Mouse (Mus musculus) intestine, embryonic 15.5 days (tissue): ENCODE data around the gene Etnk2. TPM values are rescaled to one million over a fixed set of nuclear protein-coding genes. Genes with fewer than 3 reads are reported as not detected.

Experiments
- ATAC-seq: fragments of 200-750 bp; cut with Nextera tagmentation; 2 replicates; pipeline ENCODE4 v1.8.0; 2017; ENCODE audit warnings: moderate TSS enrichment, moderate library complexity
- H3K27ac ChIP-seq: fragments of 300-500 bp; sonication (generic); 2 replicates; pipeline ENCODE4 v1.5.1; 2015; ENCODE audit warnings: mild to moderate bottlenecking, inconsistent platforms
- H3K27me3 ChIP-seq: fragments of 300-500 bp; sonication (generic); replicated peaks from 2 replicates; pipeline ENCODE4 v1.6.1; 2015; ENCODE audit warnings: inconsistent platforms
- H3K36me3 ChIP-seq: fragments of 300-500 bp; sonication (generic); 2 replicates; pipeline ENCODE4 v1.6.1; 2015; ENCODE audit warnings: inconsistent platforms
- H3K4me1 ChIP-seq: fragments of 300-500 bp; sonication (generic); replicated peaks from 2 replicates; pipeline ENCODE4 v1.6.1; 2015; ENCODE audit warnings: inconsistent platforms
- H3K4me2 ChIP-seq: fragments of 300-500 bp; sonication (generic); replicated peaks from 2 replicates; pipeline ENCODE4 v1.6.1; 2015; ENCODE audit warnings: mild to moderate bottlenecking, inconsistent platforms
- H3K4me3 ChIP-seq: fragments of 300-500 bp; sonication (generic); replicated peaks from 2 replicates; pipeline ENCODE4 v1.5.1; 2015; ENCODE audit warnings: inconsistent platforms
- H3K9ac ChIP-seq: fragments of 300-500 bp; sonication (generic); 2 replicates; pipeline ENCODE4 v1.6.1; 2015; ENCODE audit warnings: inconsistent platforms
- H3K9me3 ChIP-seq: fragments of 300-500 bp; sonication (generic); 2 replicates; pipeline ENCODE4 v1.6.1; 2016; ENCODE audit warnings: inconsistent platforms
- WGBS: fragments of 180-500 bp; shearing (Covaris S2); methylation state at CpG from one replicate; pipeline ENCODE4 v1.1.7; 2015; 5-methylcytosine and 5-hydroxymethylcytosine counted together
- polyA plus RNA-seq: library from polyadenylated mRNA; unstranded; fragments of >200 nt; fragmentation: Nextera tagmentation; extraction: Ambion mirVana; gene quantifications from 2 replicates; pipeline ENCODE4 v1.2.1, GENCODE M21; 2015

Etnk2 gene
- polyA plus RNA-seq, 1 experiment from 2014 or later = 3.5 TPM

GRCm38 (mm10) chr1:133375696-133376346 is 12.4 kb downstream of the Etnk2 start:
- Histone ChIP-seq H3K9ac (no peak overlapping the region), H3K9me3 (no peaks in the 10 kb centered on the region), H3K4me2 (0 out of 2 replicates have a peak overlapping the region, but pooled peaks have one; percentile 3), H3K27me3 (no peaks in the 10 kb centered on the region), H3K36me3 (no peaks in the 10 kb centered on the region), H3K4me1 (0 out of 2 replicates have a peak, but pooled peaks cover 20% of the 10 kb centered on the region), H3K4me3 (no peak overlapping the region), H3K27ac (no peak overlapping the region)
- ATAC-seq = peak; percentile 90
- WGBS = 51% methylated on average over 10 of the region's 10 CpGs

- 87% methylated on average over 5 of the region's 5 CpGs for WGBS
- Histone ChIP-seq H3K36me3 (no peaks in the 10 kb centered on the region), H3K4me2 (no peak overlapping the region), H3K27ac (no peak overlapping the region), H3K4me1 (0 out of 2 replicates have a peak, but pooled peaks cover 16% of the 10 kb centered on the region), H3K4me3 (no peak overlapping the region), H3K9ac (no peak overlapping the region), H3K9me3 (no peaks in the 10 kb centered on the region), H3K27me3 (no peaks in the 10 kb centered on the region)
- ATAC-seq = no peak
Measured at GRCm38 (mm10) chr1:133377547-133377946, 14.2 kb downstream of the Etnk2 start.

DNA sequence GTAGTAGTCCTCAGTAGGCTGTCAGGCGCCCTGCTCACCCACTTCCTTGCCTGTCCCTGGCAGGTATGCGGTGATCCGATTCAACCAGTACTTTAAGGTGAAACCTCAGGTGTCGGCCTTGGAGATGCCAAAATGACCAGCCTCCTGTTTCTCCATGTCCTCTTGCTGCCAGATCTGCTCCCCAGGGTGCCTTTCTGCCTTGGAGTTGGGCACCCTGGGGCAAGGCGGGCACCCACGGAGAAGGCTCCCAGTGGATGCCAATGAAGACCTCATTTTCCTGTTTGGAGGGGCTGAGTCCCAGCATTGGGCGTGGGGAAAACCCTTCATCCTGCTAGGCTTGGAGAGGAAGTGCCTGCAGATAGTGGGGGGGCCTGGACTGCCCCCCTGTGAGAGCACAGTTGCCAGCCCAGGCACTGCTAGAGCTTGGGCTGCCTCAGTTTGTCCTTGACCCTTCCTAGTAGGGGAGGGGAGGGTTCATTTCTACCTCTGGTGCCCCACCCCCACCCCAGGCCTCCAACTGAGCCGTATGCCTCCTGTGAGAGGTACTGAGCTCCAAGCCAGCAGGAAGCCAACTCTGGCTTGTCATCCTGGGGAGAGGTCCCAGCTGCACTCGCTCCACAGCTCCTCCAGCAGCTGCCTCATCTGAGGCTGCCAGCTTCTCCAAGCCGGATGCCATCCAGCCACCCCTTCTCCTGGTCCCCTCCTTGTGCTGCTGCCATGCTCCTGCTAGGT is 16.0 kb downstream of the Etnk2 start:
- H3K4me1 ChIP-seq = 0 out of 2 replicates have a peak, but pooled peaks cover 16% of the 10 kb centered on the region
- H3K27ac ChIP-seq = no peak overlapping the region
- no peak overlapping the region for H3K4me2 ChIP-seq
- H3K9ac ChIP-seq = no peak overlapping the region
- no peak for ATAC-seq
- H3K4me3 ChIP-seq = no peak overlapping the region
- H3K9me3 ChIP-seq = no peaks in the 10 kb centered on the region
- H3K27me3 ChIP-seq = no peaks in the 10 kb centered on the region
- H3K36me3 ChIP-seq = peaks cover 7% of the 10 kb centered on the region; the same call in 1 of the 2 replicates
- 63% methylated on average over 10 of the region's 10 CpGs for WGBS

DNA sequence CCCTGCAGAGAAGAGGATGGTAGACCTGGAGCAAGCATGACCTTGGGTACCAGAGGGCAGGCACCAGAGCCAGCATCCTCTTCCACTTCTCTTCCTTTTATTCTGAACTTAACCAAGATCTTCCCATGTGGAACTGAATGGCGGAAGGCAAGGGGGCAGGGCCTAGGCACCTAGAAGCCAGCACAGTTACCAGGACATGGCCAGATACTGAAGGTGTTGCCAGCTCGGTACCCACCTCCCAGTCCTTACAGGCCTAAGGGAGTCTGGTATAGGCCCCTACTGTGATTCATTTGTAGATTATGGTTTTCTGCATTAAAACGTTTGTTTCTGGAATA is 16.6 kb downstream of the Etnk2 start:
- H3K27me3 ChIP-seq = no peaks in the 10 kb centered on the region
- WGBS = 77% methylated on average over 3 of the region's 3 CpGs
- no peak overlapping the region for H3K9ac ChIP-seq
- no peak for ATAC-seq
- H3K4me2 ChIP-seq = no peak overlapping the region
- no peak overlapping the region for H3K27ac ChIP-seq
- no peaks in the 10 kb centered on the region for H3K9me3 ChIP-seq
- no peak overlapping the region for H3K4me3 ChIP-seq
- 0 out of 2 replicates have a peak, but pooled peaks cover 16% of the 10 kb centered on the region for H3K4me1 ChIP-seq
- H3K36me3 ChIP-seq = peaks cover 7% of the 10 kb centered on the region; the same call in 1 of the 2 replicates

- 0 out of 2 replicates have a peak, but pooled peaks cover 16% of the 10 kb centered on the region for H3K4me1 ChIP-seq
- no peak overlapping the region for H3K4me3 ChIP-seq
- no peak overlapping the region for H3K9ac ChIP-seq
- H3K4me2 ChIP-seq = no peak overlapping the region
- ATAC-seq = no peak
- WGBS = 72% methylated on average over 14 of the region's 14 CpGs
- no peaks in the 10 kb centered on the region for H3K27me3 ChIP-seq
- H3K9me3 ChIP-seq = no peaks in the 10 kb centered on the region
- H3K36me3 ChIP-seq = peaks cover 7% of the 10 kb centered on the region; the same call in 1 of the 2 replicates
- no peak overlapping the region for H3K27ac ChIP-seq
Measured at GRCm38 (mm10) chr1:133380347-133381065, 17.1 kb downstream of the Etnk2 start.

GRCm38 (mm10) chr1:133382008-133382407 is 18.6 kb downstream of the Etnk2 start:
- ATAC-seq = peak; percentile 36; the same call in 1 of the 2 replicates
- Histone ChIP-seq H3K4me3 (no peak overlapping the region), H3K4me1 (0 out of 2 replicates have a peak, but pooled peaks cover 16% of the 10 kb centered on the region), H3K27ac (no peak overlapping the region), H3K9ac (no peak overlapping the region), H3K36me3 (peaks cover 12% of the 10 kb centered on the region; the same call in 1 of the 2 replicates), H3K4me2 (no peak overlapping the region), H3K27me3 (no peaks in the 10 kb centered on the region), H3K9me3 (no peaks in the 10 kb centered on the region)
- 5% methylated on average over 9 of the region's 9 CpGs for WGBS

DNA sequence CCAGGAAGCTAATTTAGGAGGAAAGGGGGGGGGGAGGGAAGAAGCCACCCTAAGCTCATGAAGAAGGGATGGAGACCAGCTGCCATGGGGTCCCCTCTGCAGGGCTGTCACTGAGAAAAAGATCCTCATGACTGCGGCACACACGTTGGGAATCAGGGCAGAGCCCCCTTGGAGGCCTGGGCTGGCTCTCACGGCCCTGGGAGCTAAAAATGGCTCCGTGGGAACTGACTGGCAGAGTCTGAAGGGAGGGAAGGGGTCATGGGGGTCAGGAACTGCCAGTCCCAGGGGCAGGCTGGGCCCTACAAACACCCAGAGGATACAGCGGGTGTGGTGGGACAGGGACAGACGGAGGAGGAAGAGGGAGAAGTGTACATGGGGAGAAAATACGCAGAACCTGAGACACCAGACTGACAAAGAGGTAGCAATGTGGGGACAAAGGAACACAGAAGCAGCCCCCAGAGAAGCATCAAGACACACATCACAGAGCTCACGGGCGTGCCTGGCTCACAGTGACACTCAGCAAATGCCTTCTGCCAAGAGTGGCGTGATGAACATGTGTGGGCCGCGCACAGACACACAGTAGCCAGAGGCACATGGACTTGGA is 19.3 kb downstream of the Etnk2 start:
- no peaks in the 10 kb centered on the region for H3K27me3 ChIP-seq
- 0 out of 2 replicates have a peak, but pooled peaks cover 16% of the 10 kb centered on the region for H3K4me1 ChIP-seq
- WGBS = 60% methylated on average over 12 of the region's 12 CpGs
- H3K4me2 ChIP-seq = no peak overlapping the region
- H3K9me3 ChIP-seq = no peaks in the 10 kb centered on the region
- no peak overlapping the region for H3K9ac ChIP-seq
- no peak for ATAC-seq
- no peak overlapping the region for H3K27ac ChIP-seq
- H3K36me3 ChIP-seq = peaks cover 12% of the 10 kb centered on the region; the same call in 1 of the 2 replicates
- H3K4me3 ChIP-seq = no peak overlapping the region

GRCm38 (mm10) chr1:133383157-133383783 is 19.9 kb downstream of the Etnk2 start:
- no peaks in the 10 kb centered on the region for H3K27me3 ChIP-seq
- H3K4me2 ChIP-seq = no peak overlapping the region
- WGBS = 93% methylated on average over 14 of the region's 14 CpGs
- H3K4me1 ChIP-seq = 0 out of 2 replicates have a peak, but pooled peaks cover 16% of the 10 kb centered on the region
- no peak overlapping the region for H3K4me3 ChIP-seq
- H3K36me3 ChIP-seq = peaks cover 16% of the 10 kb centered on the region; the same call in 1 of the 2 replicates
- H3K9ac ChIP-seq = no peak overlapping the region
- no peak for ATAC-seq
- H3K9me3 ChIP-seq = no peaks in the 10 kb centered on the region
- no peak overlapping the region for H3K27ac ChIP-seq

DNA sequence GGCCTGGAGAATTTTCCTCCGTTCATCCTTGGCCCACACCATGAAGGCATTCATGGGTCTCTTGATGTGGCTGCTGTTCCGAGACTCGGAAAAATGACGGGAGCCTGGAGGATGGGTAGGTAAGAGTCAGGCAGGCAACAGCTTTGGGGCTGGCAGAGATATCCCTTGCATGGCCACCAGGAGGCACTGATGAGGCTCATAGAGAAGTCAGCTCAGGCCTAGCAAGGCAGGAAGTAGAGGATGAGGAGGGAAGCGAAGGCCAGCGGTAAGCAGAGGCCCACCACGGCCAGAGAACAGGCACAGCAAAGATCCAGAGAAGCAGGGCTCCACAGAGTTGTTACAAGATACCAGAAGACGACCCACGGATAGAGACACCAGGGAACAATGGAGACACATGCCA is 22.1 kb downstream of the Etnk2 start:
- no peaks in the 10 kb centered on the region for H3K27me3 ChIP-seq
- no peak overlapping the region for H3K27ac ChIP-seq
- H3K4me3 ChIP-seq = no peak overlapping the region
- no peaks in the 10 kb centered on the region for H3K9me3 ChIP-seq
- WGBS = 43% methylated on average over 9 of the region's 9 CpGs
- H3K9ac ChIP-seq = no peak overlapping the region
- peaks cover 25% of the 10 kb centered on the region; the same call in 1 of the 2 replicates for H3K36me3 ChIP-seq
- no peak overlapping the region for H3K4me2 ChIP-seq
- ATAC-seq = no peak
- 0 out of 2 replicates have a peak, but pooled peaks cover 6% of the 10 kb centered on the region for H3K4me1 ChIP-seq

DNA sequence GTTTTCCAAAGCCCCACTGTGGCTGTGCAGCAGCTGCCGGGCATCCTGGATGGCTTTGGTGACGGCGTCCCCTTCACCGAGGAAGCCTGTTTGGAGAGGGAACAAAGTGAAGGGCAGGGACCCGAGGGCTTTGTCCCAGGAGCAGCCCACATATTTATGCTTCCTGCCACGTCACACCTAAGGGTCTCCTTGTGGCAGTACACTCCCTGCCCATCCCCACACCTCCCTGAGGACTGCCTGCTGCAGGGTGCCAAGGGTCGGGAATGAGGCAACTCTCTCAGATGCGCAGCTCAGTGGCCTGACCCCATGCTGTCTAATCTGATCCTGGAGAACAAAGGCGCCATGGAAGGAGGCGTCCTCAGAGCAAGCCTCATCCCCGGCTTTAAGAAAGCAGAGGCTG is 22.8 kb downstream of the Etnk2 start:
- WGBS = 70% methylated on average over 11 of the region's 11 CpGs
- no peak overlapping the region for H3K4me2 ChIP-seq
- no peaks in the 10 kb centered on the region for H3K9me3 ChIP-seq
- H3K27ac ChIP-seq = no peak overlapping the region
- 0 out of 2 replicates have a peak, but pooled peaks cover 6% of the 10 kb centered on the region for H3K4me1 ChIP-seq
- no peaks in the 10 kb centered on the region for H3K27me3 ChIP-seq
- H3K36me3 ChIP-seq = peaks cover 26% of the 10 kb centered on the region; the same call in 1 of the 2 replicates
- no peak for ATAC-seq
- H3K9ac ChIP-seq = no peak overlapping the region
- H3K4me3 ChIP-seq = no peak overlapping the region

- Histone ChIP-seq H3K4me1 (0 out of 2 replicates have a peak, but pooled peaks cover 6% of the 10 kb centered on the region), H3K27ac (no peak overlapping the region), H3K4me2 (no peak overlapping the region), H3K4me3 (no peak overlapping the region), H3K36me3 (peaks cover 31% of the 10 kb centered on the region), H3K9ac (no peak overlapping the region), H3K9me3 (no peaks in the 10 kb centered on the region), H3K27me3 (no peaks in the 10 kb centered on the region)
- WGBS = 67% methylated on average over 19 of the region's 19 CpGs
- ATAC-seq = no peak
Measured at GRCm38 (mm10) chr1:133387539-133388268, 24.3 kb downstream of the Etnk2 start.
